Comparison of ENCODE assay signal across 7 mouse cellular contexts in genomic region chr11:105312972-105313632, GRCm38 (mm10). TPM values are rescaled to one million over a fixed set of nuclear protein-coding genes. Genes with fewer than 3 reads are reported as not detected.
DNase-seq lines count a peak whose midpoint lies in the region; ATAC-seq and TF ChIP-seq lines count a peak whose summit lies in the region.

No protein-coding gene starts in this region.

- peaks cover 54% of the 10 kb centered on the region for H3K4me1 ChIP-seq in embryonic facial prominence, embryonic 13.5 days
- peaks cover 42 to 58% of the 10 kb centered on the region in 2 experiments for H3K4me1 ChIP-seq in heart, embryonic 14.5 days (ENCODE audit: control insufficient read depth in 2 of 2, insufficient read depth in 2 of 2, low read length in 2 of 2)
- peaks cover 26% of the 10 kb centered on the region for H3K4me1 ChIP-seq in kidney, postnatal 0 days (replicated peaks; ENCODE audit: insufficient read depth, low read length)
- H3K4me1 ChIP-seq in midbrain, embryonic 13.5 days (replicated peaks): peaks cover 38% of the 10 kb centered on the region

- no peaks in the 10 kb centered on the region for H3K9me3 ChIP-seq in embryonic facial prominence, embryonic 13.5 days
- no peaks in the 10 kb centered on the region for H3K9me3 ChIP-seq in heart, embryonic 14.5 days (ENCODE audit: control insufficient read depth, low read length)
- no peaks in the 10 kb centered on the region for H3K9me3 ChIP-seq in kidney, postnatal 0 days (replicated peaks; ENCODE audit: low read length)
- no peaks in the 10 kb centered on the region for H3K9me3 ChIP-seq in midbrain, embryonic 13.5 days

- peaks cover 23% of the 10 kb centered on the region for H3K36me3 ChIP-seq in embryonic facial prominence, embryonic 13.5 days
- H3K36me3 ChIP-seq in heart, embryonic 14.5 days (ENCODE audit: control insufficient read depth, insufficient read depth, low read length): no peaks in the 10 kb centered on the region
- no peaks in the 10 kb centered on the region for H3K36me3 ChIP-seq in kidney, postnatal 0 days (ENCODE audit: insufficient read depth, low read length)
- H3K36me3 ChIP-seq in midbrain, embryonic 13.5 days: no peaks in the 10 kb centered on the region

- ATAC-seq in embryonic facial prominence, embryonic 13.5 days (ENCODE audit: insufficient number of reproducible peaks, insufficient read depth, low FRiP score, low TSS enrichment, low read depth): no peak
- 0 out of 2 replicates have a peak, but pooled peaks have one; percentile 54 for ATAC-seq in heart, embryonic 14.5 days (ENCODE audit: insufficient number of reproducible peaks, insufficient read depth, low FRiP score, low read depth)
- peak; percentile 34 for ATAC-seq in kidney, postnatal 0 days (replicated peaks; ENCODE audit: low FRiP score, low read depth)
- peak; percentile 62 for ATAC-seq in midbrain, embryonic 13.5 days

- peak; percentile 47 for DNase-seq in brain, adult 2 months (ENCODE audit: low read depth, low spot score)
- peak; percentile 75 for DNase-seq in kidney, postnatal 0 days (ENCODE audit: low spot score)
- no peak for DNase-seq in spleen, postnatal 10 days (ENCODE audit: low spot score in 2 of 2)
- DNase-seq in layer of hippocampus, adult 9-11 months: no peak

- no peak overlapping the region for H3K4me3 ChIP-seq in embryonic facial prominence, embryonic 13.5 days
- no peak overlapping the region for H3K4me3 ChIP-seq in heart, embryonic 14.5 days (ENCODE audit: control insufficient read depth in 1 of 2, insufficient read depth in 1 of 2, low read depth in 1 of 2, low read length in 2 of 2)
- no peak overlapping the region for H3K4me3 ChIP-seq in kidney, postnatal 0 days (replicated peaks; ENCODE audit: low read depth, low read length)
- no peak overlapping the region for H3K4me3 ChIP-seq in midbrain, embryonic 13.5 days (replicated peaks)

- H3K27me3 ChIP-seq in embryonic facial prominence, embryonic 13.5 days: no peaks in the 10 kb centered on the region
- H3K27me3 ChIP-seq in heart, embryonic 14.5 days (ENCODE audit: control insufficient read depth, insufficient read depth, low read length): no peaks in the 10 kb centered on the region
- H3K27me3 ChIP-seq in kidney, postnatal 0 days (ENCODE audit: insufficient read depth, low read length): no peaks in the 10 kb centered on the region
- H3K27me3 ChIP-seq in midbrain, embryonic 13.5 days: no peaks in the 10 kb centered on the region

- peak overlapping the region; percentile 80 for H3K27ac ChIP-seq in embryonic facial prominence, embryonic 13.5 days
- H3K27ac ChIP-seq in heart, embryonic 14.5 days (replicated peaks in 1 of 2; ENCODE audit: control insufficient read depth in 1 of 2, insufficient read depth in 1 of 2, low read depth in 2 of 2, low read length in 2 of 2): peak overlapping the region; percentile 51 to 76
- H3K27ac ChIP-seq in kidney, postnatal 0 days: peak overlapping the region; percentile 71; the same call in 1 of the 2 replicates
- peak overlapping the region; percentile 58 for H3K27ac ChIP-seq in midbrain, embryonic 13.5 days

- WGBS in embryonic facial prominence, embryonic 13.5 days: 10% methylated on average over 10 of the region's 10 CpGs
- WGBS in heart, embryonic 14.5 days: 4% methylated on average over 10 of the region's 10 CpGs
- 13% methylated on average over 10 of the region's 10 CpGs for WGBS in kidney, postnatal 0 days
- WGBS in midbrain, embryonic 13.5 days: 42% methylated on average over 10 of the region's 10 CpGs

- H3K9ac ChIP-seq in embryonic facial prominence, embryonic 13.5 days: peak overlapping the region; percentile 36; the same call in 1 of the 2 replicates
- H3K9ac ChIP-seq in heart, embryonic 14.5 days (ENCODE audit: low read length): peak overlapping the region; percentile 38; the same call in 1 of the 2 replicates
- H3K9ac ChIP-seq in kidney, postnatal 0 days (ENCODE audit: low read depth, low read length): no peak overlapping the region; the same call in 1 of the 2 replicates
- peak overlapping the region; percentile 44 for H3K9ac ChIP-seq in midbrain, embryonic 13.5 days (replicated peaks)

- no peak for TF ChIP-seq CTCF in kidney, postnatal 0 days (IDR thresholded peaks at IDR 0.05; ENCODE audit: low read depth)

- peak overlapping the region; percentile 28; the same call in 1 of the 2 replicates for H3K4me2 ChIP-seq in embryonic facial prominence, embryonic 13.5 days
- H3K4me2 ChIP-seq in heart, embryonic 14.5 days (ENCODE audit: low read length): peak overlapping the region; percentile 7; the same call in 1 of the 2 replicates
- no peak overlapping the region for H3K4me2 ChIP-seq in kidney, postnatal 0 days (ENCODE audit: low read length)
- peak overlapping the region; percentile 20; the same call in 1 of the 2 replicates for H3K4me2 ChIP-seq in midbrain, embryonic 13.5 days (replicated peaks)

RNA-seq across cellular contexts. Expression of gene Mrc2, which starts 20.7 kb away (rescaled TPM):
- polyA plus RNA-seq in embryonic facial prominence, embryonic 13.5 days (2015; fragmentation: Nextera tagmentation; extraction: Ambion mirVana): 30.8 and 31.1 TPM in 2 replicates
- polyA plus RNA-seq in heart, embryonic 14.5 days (2014; fragmentation: Nextera tagmentation; extraction: Ambion mirVana): 4.4 and 6.1 TPM in 2 replicates
- 9.5 TPM in 2 replicates for polyA plus RNA-seq in kidney, postnatal 0 days (2015; fragmentation: Nextera tagmentation; extraction: Ambion mirVana)
- polyA plus RNA-seq in midbrain, embryonic 13.5 days (2015; fragmentation: Nextera tagmentation; extraction: Ambion mirVana): 5.0 and 5.3 TPM in 2 replicates

Comparison
In these comparisons a context has a peak if more than half of its experiments do, and no peak if none do; other contexts are left out.
1. DNase-seq: peak in brain, adult 2 months (single experiment) and kidney, postnatal 0 days (single experiment); none in spleen, postnatal 10 days (0 of 2) and layer of hippocampus, adult 9-11 months (single experiment).
2. Peak in every context shown above with its lines, with median percentiles within 50 percentile points of each other: H3K27ac ChIP-seq.